Mouse (Mus musculus) spleen, adult 2 months (tissue): Measurements from ENCODE around the gene Vps37b.

Experiments
- CTCF ChIP-seq: fragments of 200-500 bp; IDR thresholded peaks from 2 replicates; pipeline ENCODE4 v1.5.1; 2011; ENCODE audit warnings: mild to moderate bottlenecking, inconsistent platforms; ENCODE audit not compliant: insufficient read depth, insufficient read length, insufficient replicate concordance; ENCODE audit errors: extremely low read depth
- POLR2A ChIP-seq: fragments of 200-500 bp; IDR thresholded peaks from 2 replicates; pipeline ENCODE4 v1.6.1; 2011; ENCODE audit warnings: low read depth, low read length, inconsistent platforms

GRCm38 (mm10) chr5:123966759-123967158 lies 65.3 kb downstream of the Vps37b start:
- TF ChIP-seq CTCF, result no peak
- TF ChIP-seq POLR2A, result no peak
